Comparison of ENCODE assay signal across 36 mouse cellular contexts in the genomic region with DNA sequence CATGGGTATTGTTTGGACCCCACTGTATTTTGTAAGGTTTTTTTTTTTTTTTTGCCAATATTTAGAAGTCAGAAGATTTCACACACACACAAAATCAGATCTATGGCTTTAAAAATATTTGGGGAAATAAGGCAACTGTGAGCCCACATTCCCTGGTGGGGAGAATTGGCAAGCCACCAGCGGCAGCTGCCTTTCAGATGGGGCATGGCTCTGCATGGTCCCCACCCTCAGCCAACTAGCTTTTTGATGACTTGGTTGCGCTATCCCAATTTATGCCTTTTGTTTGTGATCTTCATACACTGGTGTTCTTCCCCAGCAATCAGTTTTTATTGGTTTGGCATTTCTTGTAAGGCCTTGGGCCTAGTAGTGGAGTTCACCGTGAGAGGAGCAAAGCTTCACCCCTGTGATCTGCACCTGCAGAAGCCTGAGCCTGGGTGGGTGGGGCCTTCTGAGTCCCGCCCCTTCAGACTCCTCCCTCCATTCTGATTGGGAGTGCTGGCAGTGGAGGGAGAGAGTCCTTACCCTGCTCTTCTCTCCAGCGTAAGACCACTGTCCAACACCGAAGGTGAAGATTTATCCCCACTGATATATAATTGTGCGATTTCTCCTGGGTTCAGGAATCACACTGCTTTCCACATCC. TPM values are rescaled to one million over a fixed set of nuclear protein-coding genes. Genes with fewer than 3 reads are reported as not detected.
A peak's percentile ranks its signal among the peaks of the same experiment; 100 is the strongest.
DNase-seq lines count a peak whose midpoint lies in the region; ATAC-seq lines count a peak whose summit lies in the region.
"Had no signal": no experiment of that assay in that cellular context is flagged by ENCODE, and none has a peak within 500 bp of the region (broad histone marks: within the 10 kb centered on the region; RNA-seq: fewer than 3 reads in every experiment).

No protein-coding gene starts in this region.

- no peaks in the 10 kb centered on the region for H3K27me3 ChIP-seq in forebrain, embryonic 16.5 days (replicated peaks; ENCODE audit: control insufficient read depth, insufficient read depth, low read length)
- H3K27me3 ChIP-seq: forebrain, embryonic 13.5 days; liver, embryonic 13.5 days; neural tube, embryonic 12.5 days had no signal

- H3K4me1 ChIP-seq in forebrain, embryonic 16.5 days (replicated peaks; ENCODE audit: control insufficient read depth, insufficient read depth, low read length), result peaks cover 13% of the 10 kb centered on the region
- H3K4me1 ChIP-seq: liver, embryonic 13.5 days had no signal

- no peak overlapping the region for H3K27ac ChIP-seq in forebrain, embryonic 16.5 days (ENCODE audit: low read length)
- H3K27ac ChIP-seq: forebrain, embryonic 13.5 days; hindbrain, postnatal 0 days; liver, embryonic 13.5 days; neural tube, embryonic 12.5 days had no signal

- H3K9ac ChIP-seq in forebrain, embryonic 16.5 days (replicated peaks; ENCODE audit: low read depth, low read length), result no peak overlapping the region
- H3K9ac ChIP-seq: forebrain, embryonic 13.5 days; liver, embryonic 13.5 days; neural tube, embryonic 12.5 days had no signal

- 0 out of 2 replicates have a peak, but pooled peaks have one; percentile 22 for ATAC-seq in neutrophil, adult 5-6 weeks (ENCODE audit: extremely low read depth, insufficient number of reproducible peaks, low FRiP score, poor library complexity, severe bottlenecking)
- no peak for ATAC-seq in forebrain, embryonic 16.5 days
- ATAC-seq: activated CD4-positive, CD25-positive, alpha-beta regulatory T cell, adult 4 months; forebrain, embryonic 13.5 days; hindbrain, postnatal 0 days; intestine, postnatal 0 days had no signal

- H3K4me3 ChIP-seq in forebrain, embryonic 16.5 days (replicated peaks; ENCODE audit: low read length), result no peak overlapping the region
- H3K4me3 ChIP-seq: forebrain, embryonic 13.5 days; liver, embryonic 13.5 days; neural tube, embryonic 12.5 days had no signal

- WGBS in forebrain, embryonic 16.5 days, result 76% methylated on average over 7 of the region's 7 CpGs

- H3K9me3 ChIP-seq in forebrain, embryonic 16.5 days (ENCODE audit: control insufficient read depth, low read length), result no peaks in the 10 kb centered on the region
- H3K9me3 ChIP-seq: forebrain, embryonic 13.5 days; liver, embryonic 13.5 days; neural tube, embryonic 12.5 days had no signal

- DNase-seq in left cerebral cortex, postnatal 4 days, result peak; percentile 67
- DNase-seq in left cerebral cortex, postnatal 10 days (ENCODE audit: extremely low spot score in 1 of 2, low spot score in 2 of 2), result no peak
- peak; percentile 13 for DNase-seq in WW6 (ENCODE audit: low read depth, low spot score)
- DNase-seq in thymus, postnatal 4 days, result peak; percentile 52
- no peak for DNase-seq in spleen, postnatal 10 days (ENCODE audit: low spot score in 2 of 2)
- DNase-seq: adrenal gland, adult 8-10 months; cerebellum, adult 9-10 months; liver, embryonic 13.5 days; lung, adult 2 months; lung, postnatal 36 days; midbrain, embryonic 14.5 days; retina, postnatal 1 day; right cerebral cortex, postnatal 25 days had no signal

- H3K36me3 ChIP-seq in forebrain, embryonic 16.5 days (ENCODE audit: control insufficient read depth, insufficient read depth), result no peaks in the 10 kb centered on the region
- H3K36me3 ChIP-seq: liver, embryonic 13.5 days; neural tube, embryonic 12.5 days had no signal

- H3K4me2 ChIP-seq in forebrain, embryonic 16.5 days (ENCODE audit: low read length), result no peak overlapping the region
- H3K4me2 ChIP-seq: forebrain, embryonic 13.5 days; heart, embryonic 11.5 days; liver, embryonic 13.5 days; neural tube, embryonic 12.5 days had no signal

- intact Hi-C loops in left cerebral cortex, postnatal 4 days (cut with DNase I), result no loop called here
- intact Hi-C loops in left cerebral cortex, postnatal 10 days (cut with DNase I), result no loop called here

RNA-seq across cellular contexts. Expression of gene Olfml3, which starts 23.4 kb away (rescaled TPM):
- 1 to 10 TPM; 4.7 to 5.0 TPM for total RNA-seq in left cerebral cortex, postnatal 4 days (2021)
- total RNA-seq in left cerebral cortex, postnatal 10 days (2021), result 10 to 100 TPM; 11.2 to 11.7 TPM
- 5.9 and 7.0 TPM in 2 replicates for total RNA-seq in neutrophil, adult 5-6 weeks (2017)
- 5.1 and 6.8 TPM in 2 replicates for polyA plus RNA-seq in forebrain, embryonic 16.5 days (2015; fragmentation: Nextera tagmentation; extraction: Ambion mirVana)

RNA-seq across cellular contexts. Expression of gene Gm10964, which starts 24.8 kb away (rescaled TPM):
- total RNA-seq in left cerebral cortex, postnatal 4 days (2021), result not detected
- total RNA-seq in left cerebral cortex, postnatal 10 days (2021), result not detected
- not detected in 2 replicates for total RNA-seq in neutrophil, adult 5-6 weeks (2017)
- polyA plus RNA-seq in forebrain, embryonic 16.5 days (2015; fragmentation: Nextera tagmentation; extraction: Ambion mirVana), result not detected in 2 replicates
- total RNA-seq: adrenal gland, adult 8-10 months; gastrocnemius, adult 8-10 months; hematopoietic stem cell, adult 5-6 weeks; hindbrain, postnatal 0 days; layer of hippocampus, adult 8-10 months; left cerebral cortex, postnatal 25 days; megakaryocyte-erythroid progenitor cell, adult 5-6 weeks had no signal
- polyA plus RNA-seq: activated CD4-positive, CD25-positive, alpha-beta regulatory T cell, adult 4 months; C2C12; cortical plate, adult 2 months; embryonic facial prominence, embryonic 11.5 days; forebrain, embryonic 13.5 days; frontal cortex, adult 2 months; gonadal fat pad, adult 2 months; heart, embryonic 11.5 days; heart, postnatal 0 days; hindbrain, postnatal 0 days; intestine, postnatal 0 days; kidney, embryonic 14.5 days; limb, embryonic 14.5 days; liver, embryonic 13.5 days; lung, adult 2 months; midbrain, embryonic 14.5 days; neural tube, embryonic 12.5 days; spleen, adult 2 months; stomach, embryonic 14.5 days had no signal

Comparison
In these comparisons a context has a peak if more than half of its experiments do, and no peak if none do; other contexts are left out.
1. DNase-seq: peak in left cerebral cortex, postnatal 4 days (single experiment), WW6 (single experiment) and thymus, postnatal 4 days (single experiment); none in left cerebral cortex, postnatal 10 days (0 of 2) and spleen, postnatal 10 days (0 of 2).